Mouse (Mus musculus) ES-Bruce4 (cell line): ENCODE results near the gene Bsdc1. TPM values are rescaled to one million over a fixed set of nuclear protein-coding genes. Genes with fewer than 3 reads are reported as not detected.

Experiments used
- H3K27ac ChIP-seq: 2 replicates; pipeline ENCODE4 v1.5.1; 2012; ENCODE audit warnings: low read length, inconsistent platforms; ENCODE audit not compliant: insufficient read depth
- H3K27me3 ChIP-seq: 2 replicates; pipeline ENCODE4 v1.6.1; 2012; ENCODE audit warnings: mild to moderate bottlenecking, low read length, inconsistent platforms; ENCODE audit not compliant: control insufficient read depth, poor library complexity, insufficient read depth, severe bottlenecking
- H3K36me3 ChIP-seq: 2 replicates; pipeline ENCODE4 v1.6.1; 2012; ENCODE audit warnings: inconsistent platforms, mild to moderate bottlenecking, low read length, moderate library complexity; ENCODE audit not compliant: control insufficient read depth, poor library complexity, insufficient read depth, severe bottlenecking
- H3K4me1 ChIP-seq: one replicate; pipeline ENCODE4 v1.8.1; 2011; ENCODE audit warnings: low read length; ENCODE audit not compliant: control insufficient read depth, insufficient read depth
- H3K4me3 ChIP-seq: 2 replicates; pipeline ENCODE4 v1.5.1; 2011; ENCODE audit warnings: low read depth, mild to moderate bottlenecking, low read length
- H3K9ac ChIP-seq: 2 replicates; pipeline ENCODE4 v1.6.1; 2012; ENCODE audit warnings: low read depth, mild to moderate bottlenecking, inconsistent platforms; ENCODE audit not compliant: poor library complexity, severe bottlenecking
- H3K9me3 ChIP-seq: replicated peaks from 2 replicates; pipeline ENCODE4 v1.6.1; 2012; ENCODE audit warnings: mild to moderate bottlenecking, low read length, inconsistent platforms; ENCODE audit not compliant: control insufficient read depth, poor library complexity, insufficient read depth, severe bottlenecking
- CTCF ChIP-seq: IDR thresholded peaks from one replicate; pipeline ENCODE4 v1.8.1; 2011; ENCODE audit warnings: low read depth, low read length
- EP300 ChIP-seq: IDR thresholded peaks from 2 replicates; pipeline ENCODE4 v1.6.1; 2011; ENCODE audit warnings: low read depth, low read length; ENCODE audit not compliant: insufficient read depth
- POLR2A ChIP-seq: IDR thresholded peaks from one replicate; pipeline ENCODE4 v1.8.1; 2011; ENCODE audit warnings: low read length; ENCODE audit not compliant: insufficient read depth
- polyA plus RNA-seq: library from polyadenylated mRNA; stranded (reverse); fragments of >200 nt; gene quantifications from 2 replicates; pipeline ENCODE4 v1.2.4, GENCODE M21; 2011; ENCODE audit warnings: low read depth; ENCODE audit not compliant: missing spikeins, insufficient read depth, insufficient read length

The Bsdc1 gene
- polyA plus RNA-seq, 1 experiment: 31.6 TPM

DNA sequence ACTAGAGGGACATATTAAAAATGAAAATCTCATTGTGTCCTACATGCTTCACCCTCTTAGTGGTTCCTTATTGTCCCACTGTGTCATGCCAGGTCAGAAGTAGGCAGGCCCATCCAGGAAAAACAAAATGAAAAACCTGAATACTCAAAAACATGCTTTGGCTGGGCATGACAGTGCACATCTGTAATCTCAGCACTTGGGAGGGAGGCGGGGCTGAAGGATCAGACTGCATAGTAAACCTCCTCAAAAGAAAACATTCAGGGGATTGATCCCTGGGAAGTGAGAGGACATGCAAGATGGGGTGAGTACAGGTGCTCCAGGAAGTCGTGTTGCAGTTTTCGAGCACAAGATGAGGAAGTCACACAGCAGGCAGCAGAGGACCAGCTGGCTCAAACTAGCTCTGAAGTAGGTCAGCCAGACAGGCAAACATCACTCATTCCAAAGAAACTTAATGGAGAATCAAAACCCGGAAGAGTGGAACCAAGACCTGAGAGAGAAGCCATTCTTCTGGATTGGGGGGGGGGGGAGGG lies 3.0 kb downstream of the Bsdc1 start:
- Histone ChIP-seq H3K27ac (no peak overlapping the region), H3K9me3 (no peaks in the 10 kb centered on the region), H3K27me3 (no peaks in the 10 kb centered on the region), H3K36me3 (peaks cover 28% of the 10 kb centered on the region), H3K9ac (no peak overlapping the region), H3K4me1 (no peaks in the 10 kb centered on the region), H3K4me3 (no peak overlapping the region)
- TF ChIP-seq CTCF: no peak
- no peak for TF ChIP-seq EP300
- TF ChIP-seq POLR2A: no peak

GRCm38 (mm10) chr4:129476047-129476446 lies 14.7 kb downstream of the Bsdc1 start:
- Histone ChIP-seq H3K9ac (no peak overlapping the region), H3K4me3 (no peak overlapping the region), H3K27me3 (no peaks in the 10 kb centered on the region), H3K27ac (no peak overlapping the region), H3K9me3 (no peaks in the 10 kb centered on the region), H3K36me3 (peaks cover 29% of the 10 kb centered on the region), H3K4me1 (no peaks in the 10 kb centered on the region)
- no peak for TF ChIP-seq CTCF

DNA sequence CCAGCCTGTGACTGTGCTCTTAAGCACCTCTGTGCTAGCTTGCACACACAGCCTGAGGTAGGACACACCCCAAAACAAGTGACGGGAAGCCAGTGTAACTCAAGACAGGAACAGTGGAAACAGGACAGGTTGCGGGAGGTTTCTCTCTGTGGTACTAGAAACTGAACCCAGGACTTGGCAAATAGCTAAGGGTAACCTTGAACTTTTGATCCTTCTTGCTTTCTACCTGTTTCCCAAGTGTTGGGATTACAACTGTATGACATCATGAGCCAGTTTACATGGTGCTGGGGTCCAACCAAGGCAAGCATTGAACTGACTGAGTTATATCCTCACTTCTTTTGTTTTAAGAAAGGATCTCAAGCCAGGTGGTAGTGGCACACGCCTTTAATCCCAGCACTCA lies 18.5 kb downstream of the Bsdc1 start:
- H3K36me3 ChIP-seq: peaks cover 9% of the 10 kb centered on the region
- H3K9me3 ChIP-seq: no peaks in the 10 kb centered on the region
- no peak overlapping the region for H3K4me3 ChIP-seq
- no peaks in the 10 kb centered on the region for H3K27me3 ChIP-seq
- H3K4me1 ChIP-seq: no peaks in the 10 kb centered on the region
- H3K9ac ChIP-seq: no peak overlapping the region
- no peak overlapping the region for H3K27ac ChIP-seq
- TF ChIP-seq POLR2A: no peak
- TF ChIP-seq CTCF: no peak
- no peak for TF ChIP-seq EP300

DNA sequence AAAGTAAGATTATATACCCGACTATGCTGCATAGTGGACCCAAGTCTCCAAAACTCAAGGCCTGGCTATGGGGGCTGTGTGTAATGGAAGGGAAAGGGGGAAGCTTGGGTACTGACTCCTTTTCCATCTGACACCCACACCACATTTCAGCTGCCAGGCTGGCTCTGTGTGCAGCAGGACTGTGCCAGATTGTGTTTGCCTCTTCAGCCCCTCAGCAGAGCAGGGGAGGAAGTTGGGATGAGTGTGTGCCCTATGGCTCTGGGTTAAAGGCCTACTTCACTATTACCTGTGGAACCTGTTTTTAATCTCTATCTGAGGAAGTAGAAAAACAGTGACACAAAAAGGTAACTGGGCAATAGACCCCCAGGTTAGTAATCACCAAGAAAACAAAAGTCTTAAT lies 19.7 kb downstream of the Bsdc1 start:
- no peak overlapping the region for H3K9ac ChIP-seq
- H3K4me3 ChIP-seq: no peak overlapping the region
- TF ChIP-seq CTCF (no peak), EP300 (no peak), POLR2A (no peak)
- H3K4me1 ChIP-seq: no peaks in the 10 kb centered on the region
- H3K27ac ChIP-seq: no peak overlapping the region
- no peaks in the 10 kb centered on the region for H3K9me3 ChIP-seq
- no peaks in the 10 kb centered on the region for H3K27me3 ChIP-seq
- peaks cover 9% of the 10 kb centered on the region for H3K36me3 ChIP-seq

DNA sequence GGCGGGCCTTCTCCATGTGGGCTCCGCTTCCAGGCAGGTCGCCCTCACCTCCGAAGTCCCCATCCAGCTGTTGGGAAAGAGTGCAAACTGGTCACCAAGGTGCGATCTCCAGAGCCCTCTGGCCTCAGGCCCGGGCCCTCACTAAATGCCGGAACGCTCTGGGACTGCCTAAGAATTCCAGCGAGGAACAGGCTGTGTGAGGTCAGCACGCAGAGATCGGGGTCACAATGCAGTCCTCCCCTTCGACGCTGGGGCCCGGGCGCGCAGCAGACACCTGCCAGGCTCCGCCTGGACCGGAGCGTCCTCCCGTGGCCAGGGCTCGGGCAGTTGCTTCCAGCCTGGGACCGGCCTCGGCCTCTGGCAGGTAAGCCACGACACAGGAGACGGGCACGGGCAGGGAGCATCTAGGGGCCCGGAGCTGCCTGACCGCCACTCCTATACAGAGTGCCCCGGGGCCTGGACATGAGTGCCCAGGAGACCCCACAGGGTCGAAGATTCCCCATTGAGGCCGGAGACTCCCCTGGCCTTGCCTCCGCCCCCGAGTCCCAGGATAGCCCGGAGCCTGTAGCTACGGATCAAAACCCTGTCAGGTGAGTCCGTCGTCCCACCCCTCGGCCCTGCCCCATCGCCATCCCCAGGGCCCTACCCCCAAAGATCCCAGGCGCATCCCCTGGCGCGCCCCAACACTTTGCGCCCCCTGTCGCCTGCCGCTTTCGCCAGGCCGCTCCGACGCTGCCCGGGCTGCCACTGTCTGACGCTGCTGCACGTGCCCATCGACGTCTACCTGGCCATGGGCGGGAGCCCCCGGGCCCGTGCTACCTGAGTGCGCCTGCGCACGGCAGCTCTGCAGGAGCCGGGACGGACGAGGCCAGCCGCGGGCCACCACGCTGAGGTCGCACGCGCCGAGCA lies 29.8 kb downstream of the Bsdc1 start, which contains the start of the genes Tssk3 and Fam229a:
Tssk3 (minus strand) TSS at position 51 of the 909 bp plus-strand sequence.
Fam229a (plus strand) TSS at position 219 of the 909 bp plus-strand sequence.
- Histone ChIP-seq H3K27ac (no peak within 1 kb of the TSS), H3K4me3 (peak within 1 kb of the TSS; percentile 27)

DNA sequence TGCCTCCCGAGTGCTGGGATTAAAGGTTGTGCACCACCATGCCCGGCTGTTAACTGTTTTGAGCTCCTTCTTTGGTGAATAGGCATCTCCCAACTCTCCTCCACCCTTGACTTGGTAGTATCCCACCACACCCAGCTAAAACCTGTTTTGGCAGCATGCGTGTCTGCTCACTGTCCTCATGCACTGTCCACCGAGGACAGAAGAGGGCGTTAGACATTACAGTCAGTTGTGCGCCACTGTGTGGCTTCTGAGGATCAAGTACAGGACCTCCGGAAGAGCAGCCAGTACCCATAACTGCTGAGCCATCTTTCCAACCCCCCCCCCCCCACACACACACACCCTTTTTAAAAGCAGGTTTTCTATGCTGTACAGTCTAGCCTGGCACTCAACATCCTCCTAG lies 33.3 kb downstream of the Bsdc1 start:
- Histone ChIP-seq H3K4me1 (peaks cover 10% of the 10 kb centered on the region), H3K36me3 (no peaks in the 10 kb centered on the region), H3K27me3 (no peaks in the 10 kb centered on the region), H3K4me3 (no peak overlapping the region), H3K9ac (no peak overlapping the region), H3K27ac (no peak overlapping the region), H3K9me3 (no peaks in the 10 kb centered on the region)
- TF ChIP-seq EP300 (0 out of 2 replicates have a peak, but pooled peaks have one; percentile 38), POLR2A (no peak), CTCF (peak; percentile 75)

More for the DNA sequence above, 29.8 kb downstream of the Bsdc1 start, which contains the start of the genes Tssk3 and Fam229a:
- H3K9ac ChIP-seq: peak within 1 kb of the TSS; percentile 27
- H3K36me3 ChIP-seq: peaks cover 11% of the 10 kb centered on the region
- no peaks in the 10 kb centered on the region for H3K9me3 ChIP-seq
- TF ChIP-seq POLR2A (no peak), CTCF (no peak), EP300 (no peak)
- no peaks in the 10 kb centered on the region for H3K27me3 ChIP-seq
- peaks cover 2% of the 10 kb centered on the region for H3K4me1 ChIP-seq
